Mouse (Mus musculus) CH12.LX (cell line): Measurements from ENCODE around the gene Slamf8. TPM values are rescaled to one million over a fixed set of nuclear protein-coding genes. Genes with fewer than 3 reads are reported as not detected.

ENCODE experiments used
- DNase-seq: peaks from one replicate; pipeline ENCODE4 v3.0.0-alpha.2; 2013; ENCODE audit errors: extremely low read depth
- H3K27ac ChIP-seq: 2 replicates; pipeline ENCODE4 v1.5.1; 2012; ENCODE audit warnings: low read depth, mild to moderate bottlenecking, control low read depth, moderate library complexity; ENCODE audit not compliant: insufficient read depth
- H3K27me3 ChIP-seq: replicated peaks from 2 replicates; pipeline ENCODE3; 2012; ENCODE audit warnings: inconsistent platforms
- H3K36me3 ChIP-seq, 2 experiments: replicated peaks in 1 of 2; 2 replicates each; pipeline versions ENCODE3 to v1.6.1; 2012; ENCODE audit warnings: inconsistent platforms in 1 of 2, low read length in 1 of 2, mild to moderate bottlenecking in 1 of 2, mixed read lengths in 1 of 2, moderate library complexity in 1 of 2; ENCODE audit not compliant: control insufficient read depth in 1 of 2, insufficient read depth in 1 of 2
- H3K4me1 ChIP-seq, 2 experiments: 2 replicates each; pipeline ENCODE4 v1.6.1; 2012; ENCODE audit warnings: inconsistent platforms in 1 of 2, moderate library complexity in 1 of 2; ENCODE audit not compliant: insufficient read depth in 2 of 2, control insufficient read depth in 1 of 2
- H3K4me2 ChIP-seq: 2 replicates; pipeline ENCODE4 v1.6.1; 2012; ENCODE audit warnings: low read depth, mild to moderate bottlenecking, control low read depth; ENCODE audit not compliant: poor library complexity, insufficient read depth, severe bottlenecking
- H3K4me3 ChIP-seq, 3 experiments: fragments of 150-350 bp in 1 of 3; sonication (generic) in 1 of 3; replicated peaks in 1 of 3; 2 replicates each; pipeline versions ENCODE3 to v1.5.1; 2011 to 2012; ENCODE audit warnings: low read depth in 2 of 3, low read length in 2 of 3, mild to moderate bottlenecking in 2 of 3, moderate library complexity in 2 of 3, control low read depth in 1 of 3, improper control_type of control experiment in 1 of 3, inconsistent platforms in 1 of 3, mixed read lengths in 1 of 3; ENCODE audit not compliant: poor library complexity in 1 of 3
- H3K79me2 ChIP-seq: replicated peaks from 2 replicates; pipeline ENCODE4 v1.6.1; 2012; ENCODE audit warnings: mild to moderate bottlenecking, moderate library complexity; ENCODE audit not compliant: control insufficient read depth, poor library complexity, insufficient read depth, severe bottlenecking; ENCODE audit errors: extremely low read depth
- H3K9ac ChIP-seq: 2 replicates; pipeline ENCODE4 v1.6.1; 2012; ENCODE audit warnings: low read depth, mild to moderate bottlenecking, control low read depth, moderate library complexity; ENCODE audit not compliant: insufficient read depth
- H3K9me3 ChIP-seq: replicated peaks from 2 replicates; pipeline ENCODE3; 2012; ENCODE audit warnings: low read length, inconsistent platforms, mixed read lengths
- BHLHE40 ChIP-seq: IDR thresholded peaks from 2 replicates; pipeline ENCODE4 v1.6.1; 2011; ENCODE audit warnings: mild to moderate bottlenecking, low read depth, low read length, improper control_type of control experiment
- CHD1 ChIP-seq: IDR thresholded peaks from 2 replicates; pipeline ENCODE4 v1.6.1; 2012; ENCODE audit warnings: low read depth, low read length, improper control_type of control experiment, inconsistent platforms
- CTCF ChIP-seq, 2 experiments: IDR thresholded peaks in 1 of 2; conservative IDR thresholded peaks in 1 of 2; 2 replicates each; pipeline ENCODE4 v1.5.1; 2011 to 2012; ENCODE audit warnings: low read depth in 2 of 2, low read length in 2 of 2, improper control_type of control experiment in 1 of 2, inconsistent platforms in 1 of 2, mild to moderate bottlenecking in 1 of 2, moderate library complexity in 1 of 2
- ELF1 ChIP-seq: IDR thresholded peaks from 2 replicates; pipeline ENCODE4 v1.6.1; 2014; ENCODE audit warnings: low read depth, mild to moderate bottlenecking, inconsistent platforms, low read length, improper control_type of control experiment
- GABPA ChIP-seq: IDR thresholded peaks from 2 replicates; pipeline ENCODE4 v1.6.1; 2012; ENCODE audit warnings: low read depth, low read length, improper control_type of control experiment, inconsistent platforms; ENCODE audit not compliant: insufficient replicate concordance
- HCFC1 ChIP-seq: IDR thresholded peaks from 2 replicates; pipeline ENCODE4 v1.6.1; 2012; ENCODE audit warnings: low read depth, mild to moderate bottlenecking, inconsistent platforms, low read length, improper control_type of control experiment
- IRF4 ChIP-seq: IDR thresholded peaks from 2 replicates; pipeline ENCODE4 v1.6.1; 2014; ENCODE audit warnings: low read depth, mild to moderate bottlenecking, inconsistent platforms, low read length, improper control_type of control experiment
- KAT2A ChIP-seq: IDR thresholded peaks from 2 replicates; pipeline ENCODE4 v1.6.1; 2012; ENCODE audit warnings: low read length, improper control_type of control experiment, inconsistent platforms; ENCODE audit not compliant: insufficient replicate concordance
- MAX ChIP-seq: IDR thresholded peaks from 2 replicates; pipeline ENCODE4 v1.6.1; 2011; ENCODE audit warnings: low read length, improper control_type of control experiment
- MAZ ChIP-seq: IDR thresholded peaks from 2 replicates; pipeline ENCODE4 v1.6.1; 2012; ENCODE audit warnings: low read depth, mild to moderate bottlenecking, inconsistent platforms, low read length, improper control_type of control experiment, moderate library complexity
- MEF2A ChIP-seq: IDR thresholded peaks from 2 replicates; pipeline ENCODE4 v1.6.1; 2014; ENCODE audit warnings: low read depth, mild to moderate bottlenecking, inconsistent platforms, low read length, improper control_type of control experiment, borderline replicate concordance
- MYC ChIP-seq: IDR thresholded peaks from 2 replicates; pipeline ENCODE4 v1.6.1; 2011; ENCODE audit warnings: low read depth, mild to moderate bottlenecking, improper control_type of control experiment, low read length
- PAX5 ChIP-seq: IDR thresholded peaks from 2 replicates; pipeline ENCODE4 v1.6.1; 2012; ENCODE audit warnings: low read length, inconsistent platforms, mixed read lengths
- POLR2A ChIP-seq: IDR thresholded peaks from 2 replicates; pipeline ENCODE4 v1.6.1; 2011; ENCODE audit warnings: low read depth, mild to moderate bottlenecking, improper control_type of control experiment, low read length
- RAD21 ChIP-seq: IDR thresholded peaks from 2 replicates; pipeline ENCODE4 v1.6.1; 2011; ENCODE audit warnings: low read depth, mild to moderate bottlenecking, low read length, improper control_type of control experiment, moderate library complexity
- SMC3 ChIP-seq: IDR thresholded peaks from 2 replicates; pipeline ENCODE4 v1.6.1; 2011; ENCODE audit warnings: low read depth, low read length, improper control_type of control experiment
- USF2 ChIP-seq: conservative IDR thresholded peaks from 2 replicates; pipeline ENCODE4 v1.6.1; 2011; ENCODE audit warnings: low read depth, low read length, improper control_type of control experiment
- ZC3H11A ChIP-seq: IDR thresholded peaks from 2 replicates; pipeline ENCODE4 v1.6.1; 2012; ENCODE audit warnings: low read depth, mild to moderate bottlenecking, inconsistent platforms, low read length, improper control_type of control experiment
- ZKSCAN1 ChIP-seq: IDR thresholded peaks from 2 replicates; pipeline ENCODE4 v1.6.1; 2012; ENCODE audit warnings: low read depth, inconsistent platforms, low read length, improper control_type of control experiment, borderline replicate concordance
- ZNF384 ChIP-seq: IDR thresholded peaks from 2 replicates; pipeline ENCODE4 v1.6.1; 2012; ENCODE audit warnings: low read depth, low read length, improper control_type of control experiment, inconsistent platforms
- dilution Hi-C: fragments of 300-500 bp; cut with MboI; formaldehyde crosslinking; loops from 2 replicates; pipeline ENCODE4 v1.14.3; 2020; ENCODE audit warnings: low sequenced_read_pairs; ENCODE audit not compliant: extremely low pct_unique_long_range_greater_than_20kb, extremely low pct_ligation_motif_present
- in situ Hi-C: fragments of 300-500 bp; cut with MboI; formaldehyde crosslinking; loops from 3 replicates; pipeline ENCODE4 v1.14.3; 2019; ENCODE audit warnings: low sequenced_read_pairs, low pct_ligation_motif_present, low pct_unique_long_range_greater_than_20kb, mixed read lengths
- polyA plus RNA-seq: library from polyadenylated mRNA; unstranded; fragments of >175 nt; gene quantifications from 2 replicates; pipeline ENCODE4 v1.2.1, GENCODE M21; 2012; ENCODE audit warnings: low read depth; ENCODE audit not compliant: insufficient read length
- total RNA-seq, 2 experiments: library from RNA; depleted of rRNA; stranded (reverse); fragments of 300-350 nt in 1 of 2; fragments of >200 nt in 1 of 2; gene quantifications; 2 replicates each; pipeline ENCODE4 v1.2.3; 2012 to 2014

Slamf8 gene
- total and polyA plus RNA-seq, 3 experiments = 0.30 to 1.8 (median 1.1) TPM

GRCm38 (mm10) chr1:172612745-172613144, 22.4 kb upstream of the Slamf8 start:
- Histone ChIP-seq H3K4me1 (peaks cover 0 to 5% of the 10 kb centered on the region in 2 experiments; a peak in 1 of 4 replicates), H3K36me3 (no peaks in the 10 kb centered on the region), H3K27me3 (peaks cover 18% of the 10 kb centered on the region), H3K9ac (no peak overlapping the region), H3K4me3 (no peak overlapping the region), H3K9me3 (no peaks in the 10 kb centered on the region), H3K79me2 (no peaks in the 10 kb centered on the region), H3K4me2 (no peak overlapping the region), H3K27ac (no peak overlapping the region)
- peak; percentile 57 for TF ChIP-seq RAD21
- TF ChIP-seq SMC3 = peak; percentile 73
- TF ChIP-seq KAT2A = no peak
- no peak for TF ChIP-seq MAZ
- no peak for TF ChIP-seq ZNF384
- no peak for TF ChIP-seq USF2
- no peak for TF ChIP-seq BHLHE40
- TF ChIP-seq CTCF (conservative IDR thresholded peaks at IDR 0.05 in 1 of 2, IDR thresholded peaks at IDR 0.05 in 1 of 2; ENCODE audit: low read depth in 2 of 2, low read length in 2 of 2) = peak in 1 of 2 experiments; percentile 70; a peak in 2 of 4 replicates
- TF ChIP-seq POLR2A = no peak
- no peak for TF ChIP-seq ZC3H11A
- TF ChIP-seq, all 38 proteins: peak for 3
- dilution Hi-C loops = no loop called here
- in situ Hi-C loops = loop anchor here (25.0 kb wide), 1 partner anchor 200 kb away; no protein-coding TSS in a partner anchor
- DNase-seq = no peak

DNA sequence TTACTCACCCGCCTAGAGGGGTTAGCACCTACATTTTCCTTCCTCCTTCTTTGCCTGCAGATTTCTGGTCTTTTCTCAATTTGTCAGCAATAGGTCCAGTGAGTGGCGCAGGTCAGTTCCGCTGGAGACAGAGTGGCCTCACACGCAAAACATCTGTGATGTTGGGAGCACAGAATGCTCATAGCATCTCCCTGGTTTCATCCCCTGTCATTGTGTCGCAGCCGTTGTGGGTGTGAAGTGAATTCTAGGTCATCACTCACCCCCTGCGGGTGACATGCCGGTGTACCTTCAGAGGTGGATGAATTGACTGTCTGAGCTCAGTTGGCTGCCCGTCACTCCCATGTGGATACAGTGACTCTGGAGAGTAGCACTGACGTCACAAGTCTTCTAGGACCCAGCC, 20.9 kb upstream of the Slamf8 start:
- H3K4me3 ChIP-seq = no peak overlapping the region
- dilution Hi-C loops = no loop called here
- peaks cover 0 to 5% of the 10 kb centered on the region in 2 experiments; a peak in 1 of 4 replicates for H3K4me1 ChIP-seq
- H3K27me3 ChIP-seq = peaks cover 18% of the 10 kb centered on the region
- no peak for DNase-seq
- H3K27ac ChIP-seq = no peak overlapping the region
- no peak overlapping the region for H3K4me2 ChIP-seq
- no peak overlapping the region for H3K9ac ChIP-seq
- no peaks in the 10 kb centered on the region for H3K9me3 ChIP-seq
- no peaks in the 10 kb centered on the region for H3K36me3 ChIP-seq
- no peaks in the 10 kb centered on the region for H3K79me2 ChIP-seq
- in situ Hi-C loops = loop anchor here (25.0 kb wide), 1 partner anchor 199 kb away; no protein-coding TSS in a partner anchor
- no peak for TF ChIP-seq ZKSCAN1
- no peak for TF ChIP-seq MAX
- TF ChIP-seq HCFC1 = no peak
- TF ChIP-seq PAX5 = no peak
- TF ChIP-seq MEF2A = no peak

DNA sequence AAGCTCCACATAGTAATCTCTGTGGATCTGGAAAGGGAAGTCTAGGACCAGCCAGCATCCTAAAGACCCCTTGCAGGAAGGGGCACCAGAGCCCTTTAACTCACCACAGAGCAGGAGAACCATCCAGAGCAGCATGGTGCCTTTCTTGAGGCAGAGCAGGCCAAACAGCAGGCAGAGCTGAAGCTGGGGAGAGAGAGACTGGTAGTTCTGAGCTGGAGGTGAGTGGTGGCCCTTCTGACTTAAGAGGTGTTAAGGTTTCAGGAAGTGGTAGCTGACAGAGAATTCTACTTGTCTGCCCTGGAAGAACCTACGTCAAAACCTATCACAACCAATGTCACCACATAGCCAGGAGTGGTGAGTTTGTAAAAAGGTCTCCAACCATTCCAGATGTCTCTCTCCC, 12.0 kb upstream of the Slamf8 start, which contains the start of gene Fcrl6:
Gene Fcrl6, minus strand, starts transcription at position 226 of the 400 bp plus-strand sequence.
- Histone ChIP-seq H3K4me3 (no peak within 1 kb of the TSS), H3K9ac (no peak within 1 kb of the TSS), H3K36me3 (no peaks in the 10 kb centered on the region), H3K79me2 (no peaks in the 10 kb centered on the region), H3K4me2 (no peak within 1 kb of the TSS)
- no peak for DNase-seq
- TF ChIP-seq IRF4 = no peak
- TF ChIP-seq GABPA = no peak
- no peak for TF ChIP-seq RAD21
- no peak for TF ChIP-seq ZC3H11A
- TF ChIP-seq USF2 = no peak
- TF ChIP-seq PAX5 = no peak
- TF ChIP-seq CHD1 = no peak
- TF ChIP-seq POLR2A = no peak
- TF ChIP-seq HCFC1 = no peak
- no peak for TF ChIP-seq MYC
- TF ChIP-seq ELF1 = no peak
- TF ChIP-seq, all 38 proteins: peak for 0
- dilution Hi-C loops (no loop called here), in situ Hi-C loops (loop anchor here (25.0 kb wide), 1 partner anchor 190 kb away; no protein-coding TSS in a partner anchor)
- no peaks in the 10 kb centered on the region for H3K9me3 ChIP-seq
- no peaks in the 10 kb centered on the region for H3K4me1 ChIP-seq
- H3K27ac ChIP-seq = no peak within 1 kb of the TSS
- H3K27me3 ChIP-seq = peaks cover 37% of the 10 kb centered on the region
